Mouse (Mus musculus) testis, adult 2 months (tissue): ENCODE data around the gene Rhox3a. TPM values are rescaled to one million over a fixed set of nuclear protein-coding genes. Genes with fewer than 3 reads are reported as not detected.
"Not testable (repeated sequence)": the region's sequence is repeated elsewhere in the genome, so short reads cannot be mapped to it uniquely, and the experiment has no call there.

ENCODE experiments used
- H3K27ac ChIP-seq: fragments of 200-500 bp; 2 replicates; pipeline ENCODE4 v1.5.1; 2012; ENCODE audit warnings: low read depth, low read length; ENCODE audit not compliant: control insufficient read depth, insufficient read depth
- H3K27me3 ChIP-seq: fragments of 200-500 bp; 2 replicates; pipeline ENCODE4 v1.6.1; 2012; ENCODE audit warnings: mild to moderate bottlenecking, low read length, moderate library complexity; ENCODE audit not compliant: control insufficient read depth, insufficient read depth
- H3K36me3 ChIP-seq: fragments of 200-500 bp; 2 replicates; pipeline ENCODE4 v1.6.1; 2012; ENCODE audit warnings: mild to moderate bottlenecking, low read length; ENCODE audit not compliant: control insufficient read depth, insufficient read depth
- H3K4me1 ChIP-seq: fragments of 200-500 bp; 2 replicates; pipeline ENCODE4 v1.6.1; 2012; ENCODE audit warnings: low read length; ENCODE audit not compliant: control insufficient read depth, insufficient read depth
- H3K4me3 ChIP-seq: fragments of 200-500 bp; 2 replicates; pipeline ENCODE4 v1.5.1; 2012; ENCODE audit warnings: low read depth, mild to moderate bottlenecking, low read length, moderate library complexity, mixed read lengths; ENCODE audit not compliant: control insufficient read depth
- CTCF ChIP-seq: fragments of 200-500 bp; IDR thresholded peaks from 2 replicates; pipeline ENCODE4 v1.5.1; 2012; ENCODE audit warnings: low read depth, mild to moderate bottlenecking, inconsistent platforms, low read length, moderate library complexity; ENCODE audit not compliant: control insufficient read depth, insufficient read depth, insufficient replicate concordance
- POLR2A ChIP-seq: fragments of 200-500 bp; IDR thresholded peaks from 2 replicates; pipeline ENCODE4 v1.6.1; 2012; ENCODE audit warnings: low read depth, mild to moderate bottlenecking, inconsistent platforms, low read length, moderate library complexity; ENCODE audit not compliant: control insufficient read depth
- polyA plus RNA-seq: library from polyadenylated mRNA; depleted of rRNA; stranded (reverse); fragments of >200 nt; gene quantifications from 2 replicates; pipeline ENCODE4 v1.2.3, GENCODE M21; 2012; rRNA removed

The Rhox3a gene
- 1.4 TPM in 1 of 2 replicates, not detected in the other for polyA plus RNA-seq

DNA sequence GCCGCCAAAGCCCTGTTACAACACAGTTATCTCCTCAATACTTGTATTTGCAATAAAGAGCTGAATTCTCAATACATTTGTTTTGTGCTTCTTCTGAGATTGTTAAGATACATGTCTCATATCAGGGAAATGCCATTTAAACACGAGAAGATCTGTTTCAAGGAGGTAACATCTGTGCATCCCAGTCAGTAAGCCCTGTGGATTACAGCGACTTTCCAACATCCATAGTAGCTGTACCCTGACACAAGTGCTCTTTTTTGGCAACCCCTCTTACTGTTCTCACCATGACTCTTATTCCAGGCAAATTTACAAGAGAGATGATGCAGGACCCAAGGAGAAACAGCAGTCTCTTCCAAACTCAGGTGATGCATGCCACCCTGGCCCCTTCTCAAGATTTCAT, at the start of gene Rhox3a:
TSS of gene Rhox3a (plus strand) at position 301 of the 400 bp plus-strand sequence.
- not testable (repeated sequence) for H3K27me3 ChIP-seq, H3K4me1 ChIP-seq, H3K27ac ChIP-seq, H3K4me3 ChIP-seq, H3K36me3 ChIP-seq

- Histone ChIP-seq H3K27me3 (no peaks in the 10 kb centered on the region), H3K27ac (peak within 1 kb of the TSS; percentile 94)
- TF ChIP-seq POLR2A (peak; percentile 31; the same call in 1 of the 2 replicates), CTCF (no peak)
Measured at GRCm38 (mm10) chrX:37210941-37211340, 38.8 kb upstream of the Rhox3a start, which contains the start of gene Gm9. Gene Gm9, minus strand, starts transcription at chrX:37211041.

DNA sequence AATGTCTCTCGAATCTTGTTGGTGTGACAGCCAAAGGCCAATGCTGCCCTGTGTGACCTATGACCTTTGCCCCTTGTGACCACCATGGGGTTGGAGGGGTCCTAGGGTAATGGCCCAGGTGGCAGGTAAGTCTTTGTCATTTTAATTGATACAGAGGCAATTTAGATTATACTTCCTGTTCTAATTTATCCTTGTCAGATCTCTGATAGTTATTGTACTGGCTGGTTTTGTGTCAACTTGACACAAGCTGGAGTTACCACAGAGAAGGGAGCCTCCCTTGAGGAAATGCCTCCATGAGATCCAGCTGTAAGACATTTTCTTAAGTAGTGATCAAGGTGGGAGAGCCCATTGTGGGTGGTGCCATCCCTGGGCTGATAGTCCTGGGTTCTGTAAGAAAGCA, 27.6 kb upstream of the Rhox3a start, which contains the start of gene Rhox1:
TSS of gene Rhox1 (minus strand) at position 101 of the 400 bp plus-strand sequence.
- H3K36me3 ChIP-seq, result not testable (repeated sequence)
- H3K27ac ChIP-seq, result 0 out of 2 replicates have a peak within 1 kb of the TSS, but pooled peaks have one; percentile 8

More at GRCm38 (mm10) chrX:37210941-37211340, 38.8 kb upstream of the Rhox3a start, which contains the start of gene Gm9:
- Histone ChIP-seq H3K4me3 (peak within 1 kb of the TSS; percentile 81), H3K36me3 (no peaks in the 10 kb centered on the region), H3K4me1 (peaks cover 2% of the 10 kb centered on the region)

GRCm38 (mm10) chrX:37244676-37245075, 5.0 kb upstream of the Rhox3a start, which contains the start of gene Rhox2a:
Gene Rhox2a, plus strand, starts transcription at chrX:37244976.
- H3K27me3 ChIP-seq, H3K36me3 ChIP-seq, H3K27ac ChIP-seq, H3K4me1 ChIP-seq: not testable (repeated sequence)
- H3K4me3 ChIP-seq, result peak within 1 kb of the TSS; percentile 44

More for the DNA sequence above, 27.6 kb upstream of the Rhox3a start, which contains the start of gene Rhox1:
- not testable (repeated sequence) for H3K4me3 ChIP-seq, H3K4me1 ChIP-seq, H3K27me3 ChIP-seq

- not testable (repeated sequence) for H3K4me3 ChIP-seq, H3K4me1 ChIP-seq, H3K27ac ChIP-seq, H3K36me3 ChIP-seq, H3K27me3 ChIP-seq
Measured at GRCm38 (mm10) chrX:37265038-37265437, 15.3 kb downstream of the Rhox3a start, which contains the start of gene Rhox4a. Gene Rhox4a, plus strand, starts transcription at chrX:37265338.

Other genes starting within 250 kb of the Rhox3a start
- 2.3 and 2.9 TPM in 2 replicates for gene Sowahd, start 201.1 kb upstream of the Rhox3a start, polyA plus RNA-seq
- gene Rpl39, start 164.5 kb upstream of the Rhox3a start, polyA plus RNA-seq, result 15.2 and 19.2 TPM in 2 replicates
- gene Upf3b, start 139.6 kb upstream of the Rhox3a start, polyA plus RNA-seq, result 5.1 and 5.2 TPM in 2 replicates
- 0.22 and 0.41 TPM in 2 replicates for gene Nkap, start 123.1 kb upstream of the Rhox3a start, polyA plus RNA-seq
- gene Akap14, start 81.1 kb upstream of the Rhox3a start, polyA plus RNA-seq, result 6.2 and 8.0 TPM in 2 replicates
- gene Ndufa1, start 58.8 kb upstream of the Rhox3a start, polyA plus RNA-seq, result 154 and 156 TPM in 2 replicates
- gene Rnf113a1, start 58.7 kb upstream of the Rhox3a start, polyA plus RNA-seq, result 0.13 and 0.32 TPM in 2 replicates
- gene Gm9, start 38.9 kb upstream of the Rhox3a start, polyA plus RNA-seq, result 9.4 and 11.8 TPM in 2 replicates
- gene Rhox1, start 27.7 kb upstream of the Rhox3a start, polyA plus RNA-seq, result 0.73 and 0.77 TPM in 2 replicates
- gene Rhox2a, start 4.9 kb upstream of the Rhox3a start, polyA plus RNA-seq, result 0.34 and 0.80 TPM in 2 replicates
- gene Rhox4a, start 15.4 kb downstream of the Rhox3a start, polyA plus RNA-seq, result not detected in 2 replicates
- 0.51 and 1.6 TPM in 2 replicates for gene Rhox3a2, start 130.1 kb downstream of the Rhox3a start, polyA plus RNA-seq
- not detected in 2 replicates for gene Rhox4a2, start 140.9 kb downstream of the Rhox3a start, polyA plus RNA-seq
- 0.32 and 0.43 TPM in 2 replicates for gene Rhox2b, start 162.1 kb downstream of the Rhox3a start, polyA plus RNA-seq
- not detected in 2 replicates for gene Rhox4b, start 182.6 kb downstream of the Rhox3a start, polyA plus RNA-seq
- 0.21 TPM in 1 of 2 replicates, not detected in the other for gene Rhox2c, start 203.8 kb downstream of the Rhox3a start, polyA plus RNA-seq
- gene Rhox3c, start 208.7 kb downstream of the Rhox3a start, polyA plus RNA-seq, result 0.21 and 0.25 TPM in 2 replicates
- gene Rhox4c, start 230.4 kb downstream of the Rhox3a start, polyA plus RNA-seq, result not detected in 2 replicates
- gene Rhox2d, start 243.5 kb downstream of the Rhox3a start, polyA plus RNA-seq, result 0.17 TPM in 1 of 2 replicates, not detected in the other